ENCODE assay signal across 11 mouse cellular contexts in genomic region chr4:104455151-104455550, GRCm38 (mm10).
"Had no signal": no experiment of that assay in that cellular context is flagged by ENCODE, and none has a peak within 500 bp of the region (broad histone marks: within the 10 kb centered on the region; RNA-seq: fewer than 3 reads in every experiment).

No protein-coding gene starts in this region.

- H3K4me1 ChIP-seq: liver, embryonic 13.5 days had no signal

- H3K27me3 ChIP-seq: liver, embryonic 13.5 days; midbrain, embryonic 12.5 days had no signal

- DNase-seq: kidney, adult 9 months; kidney, postnatal 14 days; kidney, postnatal 4 days; layer of hippocampus, postnatal 36 days; liver, embryonic 13.5 days; lung, adult 2 months; thymus, adult 18-20 months; thymus, postnatal 36 days had no signal

- H3K36me3 ChIP-seq: liver, embryonic 13.5 days; midbrain, embryonic 12.5 days had no signal

- H3K4me3 ChIP-seq: left cerebral cortex, adult 2 months; liver, embryonic 13.5 days; midbrain, embryonic 12.5 days had no signal

- H3K4me2 ChIP-seq: liver, embryonic 13.5 days; midbrain, embryonic 12.5 days had no signal

- H3K27ac ChIP-seq: liver, embryonic 13.5 days; macrophage; midbrain, embryonic 12.5 days had no signal

- H3K9me3 ChIP-seq: liver, embryonic 13.5 days; midbrain, embryonic 12.5 days had no signal

- H3K9ac ChIP-seq: liver, embryonic 13.5 days; midbrain, embryonic 12.5 days had no signal
